Mouse (Mus musculus) liver (tissue): ENCODE measurements around the gene Farsb.
"Not testable (repeated sequence)": the region's sequence is repeated elsewhere in the genome, so short reads cannot be mapped to it uniquely, and the experiment has no call there.

Source experiments
- DNase-seq: peaks from one replicate; pipeline ENCODE4 v3.0.0-alpha.2; 2020; ENCODE audit warnings: mixed read lengths

Gene Farsb

DNA sequence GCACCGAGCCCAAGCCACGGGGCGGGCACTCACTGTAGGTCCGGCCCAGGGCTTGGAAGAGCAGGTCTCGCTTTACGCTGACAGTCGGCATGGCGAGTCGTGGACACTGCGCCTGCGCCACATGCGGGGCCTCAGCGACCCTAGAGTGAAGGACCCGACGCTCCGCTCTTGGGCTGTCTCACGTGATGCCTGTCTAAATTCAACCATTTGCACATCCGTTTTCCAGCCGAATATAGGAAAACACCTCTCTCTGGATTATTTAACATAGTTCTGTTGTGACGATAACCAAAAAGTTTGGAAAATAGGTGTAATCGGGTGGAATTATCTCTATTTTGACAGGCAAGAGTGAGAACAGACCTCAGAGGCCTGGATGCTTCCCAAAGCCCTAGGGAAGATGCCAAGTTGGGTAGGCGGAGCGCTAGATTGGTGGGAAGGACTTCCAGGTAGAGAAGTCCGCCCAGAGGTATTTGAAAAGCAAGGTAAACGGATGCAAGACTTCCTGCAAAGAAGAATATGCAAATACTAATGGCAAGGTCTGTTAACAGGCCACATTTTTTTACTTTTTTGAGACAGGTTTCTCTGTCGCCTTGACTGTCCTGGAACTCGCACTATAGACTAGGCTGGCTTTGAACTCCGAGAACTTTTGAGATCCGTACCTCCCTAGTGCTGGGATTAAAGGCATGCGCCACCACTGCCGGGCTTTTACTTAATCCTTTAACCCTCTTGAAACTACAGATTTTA lies at the start of gene Farsb:
Farsb (minus strand) TSS at position 146 of the 741 bp plus-strand sequence.
- peak; percentile 91 for DNase-seq

DNA sequence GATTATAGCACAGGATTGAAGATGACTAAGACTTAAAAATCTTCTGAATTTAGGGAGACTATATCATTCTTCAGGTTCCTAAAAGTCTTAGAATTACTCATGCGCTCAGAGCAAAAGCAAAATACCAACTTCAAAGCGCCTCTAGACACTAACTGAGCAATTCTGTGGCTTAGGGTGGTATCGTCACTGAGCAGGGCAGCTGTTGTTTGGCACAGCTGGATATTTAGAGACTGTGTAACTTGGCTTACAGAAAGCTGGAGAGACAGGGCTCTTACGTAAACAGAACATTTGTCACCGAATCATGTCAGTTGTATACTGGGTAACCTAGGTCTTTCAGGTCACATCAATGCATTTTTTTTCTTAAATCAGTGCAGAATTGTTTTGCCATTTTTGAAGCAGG lies 49.7 kb upstream of the Farsb start:
- no peak for DNase-seq

DNA sequence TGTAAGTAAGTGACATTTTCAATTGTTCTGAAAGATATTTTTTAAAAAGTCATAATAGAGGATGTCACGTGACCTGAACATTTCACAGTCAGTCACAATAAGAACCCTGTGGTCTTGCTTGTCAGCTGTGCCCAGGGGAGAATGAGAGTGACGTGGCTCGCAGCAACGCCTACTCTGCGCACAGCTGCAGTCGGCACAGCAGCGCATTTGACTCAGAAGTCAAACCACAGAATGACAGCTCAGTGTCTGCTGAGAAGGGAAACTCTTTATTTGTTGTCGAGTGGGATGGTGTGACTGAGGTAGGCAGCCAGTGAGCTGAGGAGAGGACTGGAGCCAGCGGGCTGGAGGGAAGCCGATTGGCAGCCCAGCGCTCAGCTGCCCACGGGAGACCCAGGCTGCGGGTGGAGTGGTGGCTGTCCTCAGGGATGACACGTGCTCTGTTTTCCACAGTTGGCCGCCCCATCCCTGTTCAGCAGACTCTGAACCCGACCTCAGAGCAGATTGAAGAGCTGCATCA lies 48.9 kb upstream of the Farsb start:
- DNase-seq, result peak; percentile 40

DNA sequence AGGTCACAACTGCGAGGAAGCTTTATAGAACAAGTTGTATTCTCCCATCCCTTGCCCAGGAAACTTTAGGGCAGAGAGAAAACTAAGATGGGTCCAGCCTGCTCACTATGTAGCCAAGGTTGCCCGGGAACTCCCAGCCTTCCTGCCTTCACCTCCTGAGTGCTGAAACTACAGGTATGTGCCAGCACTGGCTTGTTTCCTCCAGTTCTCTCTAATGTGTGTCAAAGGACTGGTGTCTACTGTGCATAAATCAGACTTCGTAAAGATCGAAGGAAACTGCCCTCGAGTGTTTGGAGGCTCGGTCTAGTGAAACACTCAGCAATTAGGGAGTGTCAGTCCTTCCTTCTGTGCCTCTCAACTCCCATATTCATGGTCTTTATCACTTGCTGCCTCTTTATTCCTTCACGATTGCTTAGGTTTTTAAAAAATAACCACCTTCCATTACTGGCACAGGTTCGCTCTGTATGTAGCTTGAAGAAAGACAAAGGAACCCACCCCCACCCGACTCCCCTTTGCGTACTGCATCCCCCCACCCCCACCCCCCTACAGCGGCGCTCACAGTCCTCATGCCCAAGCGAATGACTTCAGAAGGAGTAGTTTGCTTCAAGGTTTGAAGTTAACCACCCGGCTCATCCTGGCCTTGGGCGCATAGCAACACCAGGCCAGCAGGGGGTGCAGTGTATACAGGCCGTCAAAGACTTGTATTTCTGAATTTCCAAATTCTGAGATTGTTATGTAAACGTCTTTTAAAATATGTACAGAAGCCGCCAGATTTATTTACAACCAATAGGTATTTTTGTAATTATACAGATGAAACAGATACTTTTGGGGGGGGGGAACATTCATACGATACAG lies 47.8 kb upstream of the Farsb start:
- peak; percentile 67 for DNase-seq

DNA sequence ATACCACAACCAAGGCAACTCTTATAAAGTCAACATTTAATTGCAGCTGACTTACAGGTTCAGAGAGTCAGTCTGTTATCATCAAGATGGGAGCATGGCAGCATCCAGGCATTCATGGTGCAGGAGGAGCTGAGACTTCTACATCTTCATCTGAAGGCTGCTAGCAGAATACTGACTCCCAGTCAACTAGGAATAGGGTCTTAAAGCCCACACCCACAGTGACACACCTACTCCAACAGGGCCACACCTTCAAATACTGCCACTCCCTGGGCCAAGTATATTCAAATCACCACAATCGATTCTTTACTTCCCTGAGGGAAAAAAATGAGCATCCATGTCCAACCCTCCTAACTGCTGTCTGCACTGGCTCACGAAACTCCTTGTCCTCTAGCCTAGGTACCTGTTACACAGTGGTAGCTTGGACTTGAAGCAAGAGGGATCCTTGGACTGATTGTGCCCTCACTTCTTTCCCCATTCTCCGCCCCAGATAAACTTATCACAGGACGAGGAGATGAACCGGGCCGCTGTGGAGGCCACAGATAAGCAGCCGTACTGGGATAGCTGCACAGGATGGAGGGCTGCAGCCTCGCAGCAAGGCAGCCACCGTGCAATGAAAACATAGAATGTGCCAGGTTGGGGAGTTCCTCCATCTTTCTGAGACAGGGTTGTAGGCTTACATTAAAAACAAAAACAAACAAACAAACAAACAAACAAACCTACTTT lies 45.9 kb upstream of the Farsb start:
- peak; percentile 55 for DNase-seq

DNA sequence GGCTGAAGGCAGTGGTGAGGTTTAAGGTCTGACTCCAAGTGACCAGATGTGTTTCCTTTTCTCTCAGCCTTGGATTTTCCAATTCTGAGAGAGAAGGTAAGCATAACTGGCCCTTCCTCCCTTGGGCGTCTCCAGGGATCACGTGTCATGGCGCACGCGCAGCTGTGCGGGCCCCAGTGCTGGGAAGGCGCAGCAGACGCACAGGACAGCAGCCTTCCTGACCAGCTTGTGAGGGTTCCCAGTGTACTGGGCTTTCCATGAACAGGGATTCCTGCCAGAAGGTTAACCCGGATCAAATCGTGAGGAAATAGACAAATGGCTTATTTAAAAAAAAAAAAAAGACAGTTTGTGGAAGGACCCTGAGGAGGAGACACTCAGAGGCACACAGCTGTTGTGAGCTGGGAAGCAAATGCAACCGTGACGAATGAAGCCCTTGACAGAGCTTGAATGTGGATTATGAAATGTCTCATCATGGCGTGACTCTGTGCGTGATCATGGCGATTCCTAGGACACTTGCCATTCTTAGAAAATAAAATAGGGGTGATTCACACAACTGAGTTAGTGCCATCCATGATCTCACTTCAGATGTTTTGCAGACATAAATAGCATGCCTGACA lies 43.6 kb upstream of the Farsb start:
- peak; percentile 7 for DNase-seq

DNA sequence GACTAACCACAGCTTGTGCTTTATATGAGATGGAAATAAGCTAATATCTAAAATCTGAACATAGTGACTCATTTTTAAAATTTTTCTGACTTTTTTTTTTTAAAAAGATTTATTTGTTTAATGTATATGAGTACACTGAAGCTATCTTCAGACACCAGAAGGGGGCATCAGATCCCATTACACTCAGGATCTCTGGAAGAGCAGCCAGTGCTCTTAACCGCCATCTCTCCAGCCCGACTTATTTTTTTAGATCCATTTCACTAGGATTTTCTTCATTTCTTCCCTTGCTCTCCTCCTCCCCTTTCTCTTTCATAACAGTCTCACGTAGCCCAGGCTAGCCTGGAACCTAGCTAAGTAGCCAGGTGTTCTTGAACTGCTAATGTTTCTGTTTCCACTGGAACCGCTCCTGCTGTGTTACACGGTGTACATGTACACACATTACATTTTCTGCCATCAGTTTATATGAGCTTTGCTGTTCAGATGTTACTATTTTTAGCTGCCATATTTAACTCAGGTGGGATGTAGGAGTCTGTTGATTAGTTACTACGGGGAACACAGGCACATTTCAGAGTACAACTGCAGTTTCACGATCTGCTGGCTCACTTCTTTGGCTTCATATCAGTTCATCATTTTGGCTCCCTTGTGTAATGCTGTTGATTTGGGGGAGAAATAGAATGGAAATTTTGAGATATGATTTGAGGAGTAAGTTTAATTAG lies 42.0 kb upstream of the Farsb start:
- DNase-seq, result no peak

DNA sequence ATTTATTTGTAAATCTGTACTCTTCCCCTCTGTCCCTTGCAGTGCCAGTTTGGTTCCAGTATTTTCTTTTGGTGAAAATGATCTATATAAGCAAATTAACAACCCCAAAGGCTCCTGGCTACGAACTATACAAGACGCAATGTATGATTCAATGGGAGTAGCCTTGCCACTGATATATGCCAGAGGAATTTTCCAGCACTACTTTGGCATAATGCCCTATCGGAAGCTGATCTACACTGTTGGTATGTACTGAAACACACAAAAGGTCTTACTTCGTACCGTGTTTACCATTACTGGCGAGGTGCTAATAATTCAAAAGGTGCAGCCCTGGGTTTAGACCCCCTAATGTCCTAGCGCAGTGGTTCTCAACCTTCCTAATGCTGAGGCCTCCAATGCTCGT lies 40.3 kb upstream of the Farsb start:
- no peak for DNase-seq

DNA sequence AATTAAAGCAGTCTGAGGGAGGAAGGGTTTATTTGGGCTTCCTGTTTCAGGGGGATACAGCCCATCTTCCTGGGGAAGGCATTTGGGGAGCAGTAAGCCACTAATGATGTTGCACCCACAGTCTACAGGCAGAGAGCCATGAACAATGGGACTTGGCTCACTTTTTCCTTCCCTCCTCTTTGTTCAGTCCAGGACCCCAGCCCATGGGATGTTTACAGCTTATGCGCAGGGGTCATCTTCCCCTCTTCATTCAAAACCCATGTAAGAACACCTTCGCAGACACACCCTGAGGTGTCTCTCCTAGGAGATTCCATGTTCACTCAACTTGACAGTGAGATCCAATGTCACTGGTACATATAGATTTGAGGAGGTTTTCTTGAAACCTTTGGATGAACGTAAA lies 39.7 kb upstream of the Farsb start:
- no peak for DNase-seq

DNA sequence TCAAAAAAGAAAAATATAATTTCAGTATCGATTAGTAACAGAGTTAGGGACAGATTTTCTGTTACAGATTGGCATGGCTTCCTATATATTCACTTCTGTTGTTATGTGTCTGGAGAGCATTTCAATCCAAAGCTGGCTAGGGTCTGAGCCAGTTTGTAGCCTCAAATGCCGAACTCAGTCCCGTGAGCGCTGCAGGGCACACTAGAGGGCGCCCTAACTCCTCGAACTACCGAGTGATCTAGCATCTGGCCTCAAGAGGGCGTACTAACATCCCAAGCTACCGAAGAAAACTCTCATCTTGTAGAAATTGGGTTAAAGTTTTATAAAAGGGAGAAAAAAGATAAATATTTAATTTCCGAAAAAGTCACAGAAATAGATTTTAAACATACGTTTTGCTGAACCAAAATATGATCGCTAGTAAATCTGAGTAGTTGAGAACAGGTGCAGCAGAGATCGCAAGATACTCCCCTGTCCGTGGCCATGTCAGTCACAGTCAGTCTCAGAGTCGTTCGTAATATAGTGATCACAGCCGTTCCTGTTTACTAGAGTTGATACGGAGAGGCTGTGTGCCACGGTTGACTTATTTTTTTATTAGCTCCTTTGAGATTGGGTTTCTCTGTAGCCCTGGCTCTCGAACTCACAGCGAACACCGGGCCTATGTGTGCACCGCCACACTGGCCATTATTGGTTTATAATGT lies 36.6 kb upstream of the Farsb start:
- DNase-seq, result peak; percentile 60

DNA sequence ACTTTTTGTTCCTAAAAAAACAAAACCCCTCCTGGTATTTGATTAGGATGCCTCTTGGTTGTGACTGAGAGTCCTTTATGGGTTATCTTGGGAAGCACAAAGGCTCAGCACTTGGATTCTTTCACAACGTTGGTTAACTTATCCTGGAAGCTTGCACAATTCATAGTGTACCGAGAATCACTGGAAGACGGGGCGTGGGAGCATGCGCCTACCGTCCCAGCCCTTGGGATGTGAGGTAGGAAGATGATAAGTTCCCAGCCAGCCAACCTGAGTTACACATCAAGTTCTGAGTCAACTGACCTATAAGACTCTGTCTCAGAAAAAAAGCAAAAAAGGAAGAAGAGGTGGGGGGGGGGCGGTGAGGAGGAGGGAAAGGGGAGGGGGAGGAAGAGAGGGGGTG lies 30.2 kb upstream of the Farsb start:
- DNase-seq, result no peak

DNA sequence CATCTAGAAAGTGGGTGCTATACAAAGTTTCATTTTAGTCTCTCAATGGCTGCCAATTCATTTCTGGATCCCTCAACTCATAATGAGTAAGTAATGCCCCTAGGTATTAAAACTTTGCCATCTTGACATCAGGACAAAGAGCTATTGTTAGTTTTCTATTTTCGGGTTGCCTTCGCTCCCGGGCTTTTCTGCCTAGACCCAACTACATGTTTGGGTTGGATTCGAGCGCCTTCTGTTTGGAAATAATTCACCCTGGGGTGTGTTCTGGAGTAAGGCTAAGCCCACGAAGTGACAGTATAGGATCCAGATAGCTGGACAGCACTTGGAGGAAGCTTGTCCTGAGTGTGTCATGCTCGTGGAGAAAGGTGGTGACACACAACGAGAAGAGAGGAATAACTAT lies 24.1 kb upstream of the Farsb start:
- DNase-seq, result no peak

DNA sequence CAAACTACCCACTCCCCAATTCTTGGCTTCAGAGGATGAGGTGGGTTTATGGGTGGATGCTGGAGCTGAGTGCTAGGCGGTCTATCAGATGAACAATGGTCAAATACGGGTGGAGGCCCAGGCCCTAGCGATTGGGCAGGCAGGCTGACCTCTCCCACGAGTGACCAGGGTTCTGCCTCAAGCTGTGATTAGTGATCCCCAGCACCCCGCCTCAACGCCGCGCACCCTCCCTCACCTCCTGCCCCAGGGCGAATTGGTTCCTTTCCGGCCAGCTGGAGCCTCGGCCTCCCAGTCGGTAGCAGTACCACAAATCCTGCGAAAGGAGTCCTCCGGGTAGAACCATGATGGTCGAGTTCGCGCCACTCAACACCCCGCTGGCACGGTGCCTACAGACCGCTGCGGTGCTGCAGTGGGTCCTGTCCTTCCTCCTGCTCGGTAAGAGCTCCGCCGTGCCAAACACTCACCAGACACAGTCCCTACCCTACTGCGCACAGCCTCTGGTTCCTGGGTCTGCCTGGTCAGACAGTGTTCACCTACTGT lies 23.0 kb upstream of the Farsb start, which contains the start of gene BC035947:
BC035947 (minus strand) TSS at position 538 of the 540 bp plus-strand sequence.
- DNase-seq, result peak; percentile 7

DNA sequence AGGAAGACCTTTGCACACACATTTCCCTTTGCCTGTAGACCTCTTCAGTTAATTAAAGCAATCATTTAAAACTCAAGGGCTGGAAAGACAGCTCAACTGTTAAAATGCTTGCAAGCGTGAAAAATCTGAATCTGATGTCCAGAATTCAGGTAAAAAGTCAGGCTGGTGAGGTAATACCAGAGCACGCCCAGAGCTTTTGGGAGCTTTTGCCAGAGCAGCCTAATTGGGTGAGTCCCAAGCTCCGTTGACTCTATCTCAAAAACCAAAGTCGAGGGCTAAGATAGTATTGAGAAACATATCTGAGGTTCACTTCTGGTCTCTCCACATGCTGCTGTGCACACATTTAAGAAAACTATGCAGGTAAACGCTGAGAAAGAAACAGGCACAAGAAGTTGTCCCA lies 22.2 kb upstream of the Farsb start, which contains the start of gene Mogat1:
Mogat1 (plus strand) TSS at position 130 of the 400 bp plus-strand sequence.
- no peak for DNase-seq

DNA sequence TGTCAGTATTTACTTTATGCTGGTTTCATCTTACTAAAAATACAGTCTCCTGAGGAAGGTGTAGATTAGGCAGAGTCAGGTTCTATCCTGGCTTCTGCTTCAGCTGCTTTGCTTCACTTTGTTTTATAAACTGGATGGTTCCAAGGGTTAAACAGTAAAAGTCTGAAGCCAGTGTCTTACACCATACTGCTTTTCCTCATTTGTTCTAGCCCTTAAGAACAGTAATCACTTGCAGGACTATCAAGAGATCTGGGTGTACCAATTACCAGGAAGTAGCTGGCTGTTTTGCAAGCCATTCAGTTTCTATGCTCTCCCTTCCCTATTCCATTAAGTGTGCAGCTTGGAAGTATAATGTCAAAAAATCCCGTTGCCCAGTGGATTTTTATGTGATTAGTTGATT lies 18.4 kb upstream of the Farsb start:
- no peak for DNase-seq

DNA sequence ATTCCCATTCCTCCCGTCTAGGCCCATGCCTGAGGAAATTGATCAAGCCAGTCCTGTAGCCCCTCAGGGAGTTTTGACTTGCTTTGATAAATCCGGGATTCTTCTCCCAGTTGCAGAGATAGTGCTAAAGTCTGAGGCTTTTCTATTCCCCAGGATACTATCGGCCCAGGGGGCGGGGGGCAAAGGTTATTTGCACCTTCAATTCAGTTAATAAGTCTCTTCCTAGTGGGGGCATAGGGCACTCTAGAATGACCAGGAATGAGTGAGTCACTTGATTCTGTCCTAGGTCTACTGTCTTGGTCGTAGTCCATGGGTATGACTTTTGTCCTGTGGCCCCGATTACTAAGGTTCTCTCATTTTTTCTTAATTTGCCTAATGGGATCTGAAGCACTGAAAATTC lies 13.8 kb upstream of the Farsb start:
- DNase-seq, result no peak

DNA sequence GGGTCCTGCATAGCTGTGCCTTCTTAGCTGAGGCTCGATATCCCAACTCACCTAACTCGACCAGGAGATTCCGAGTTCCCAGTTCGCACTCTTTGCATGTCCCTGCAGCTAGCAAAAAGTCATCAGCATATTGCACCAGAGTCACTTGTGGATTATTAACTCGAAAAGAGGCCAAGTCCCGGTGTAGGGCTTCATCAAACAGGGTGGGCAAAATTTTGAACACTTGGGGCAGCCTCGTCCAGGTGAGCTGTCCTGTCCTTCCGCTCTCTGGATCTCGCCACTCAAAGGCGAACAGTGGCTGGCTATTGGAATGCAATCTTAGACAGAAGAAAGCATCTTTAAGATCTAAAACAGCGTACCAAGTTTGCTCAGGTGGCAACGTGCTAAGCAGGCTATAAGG lies 13.2 kb upstream of the Farsb start:
- not testable (repeated sequence) for DNase-seq

DNA sequence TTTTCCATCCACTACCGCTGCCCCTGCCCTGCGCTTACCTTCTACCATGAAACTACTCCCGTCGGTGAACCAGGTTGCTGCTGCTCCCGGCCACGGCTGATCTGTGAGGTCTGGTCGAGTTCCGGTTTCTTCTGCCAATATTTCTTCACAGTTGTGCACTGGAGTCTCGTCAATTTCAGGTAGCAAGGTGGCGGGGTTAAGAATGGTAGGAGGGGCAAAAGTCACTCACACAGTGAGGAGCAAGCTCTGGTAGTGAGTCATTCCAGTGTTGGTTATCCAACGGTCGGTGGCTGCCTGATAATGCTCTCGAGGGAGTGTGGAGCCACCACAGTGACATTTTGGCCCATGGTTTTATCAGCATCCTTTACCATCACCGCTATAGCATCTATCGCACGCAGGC lies 12.3 kb upstream of the Farsb start:
- no peak for DNase-seq

DNA sequence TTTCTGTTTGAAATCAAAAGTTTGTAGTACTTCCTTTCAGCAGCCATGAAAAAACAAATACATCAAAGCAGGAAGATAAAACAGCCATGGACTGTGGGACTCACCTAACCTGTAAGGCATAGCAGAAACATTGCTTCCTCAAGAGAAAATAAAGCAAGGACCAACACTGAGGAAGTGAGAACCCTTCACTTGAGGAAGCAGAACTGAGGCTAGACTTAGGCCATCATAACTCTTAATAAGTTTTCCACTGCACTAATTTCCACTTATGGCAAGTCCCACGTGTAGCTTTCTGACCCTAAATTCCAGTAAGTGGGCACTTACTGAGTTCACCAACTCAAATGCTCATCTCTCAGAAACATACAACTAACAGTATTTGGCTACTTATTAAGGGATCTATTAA lies 1.4 kb upstream of the Farsb start:
- DNase-seq, result no peak

DNA sequence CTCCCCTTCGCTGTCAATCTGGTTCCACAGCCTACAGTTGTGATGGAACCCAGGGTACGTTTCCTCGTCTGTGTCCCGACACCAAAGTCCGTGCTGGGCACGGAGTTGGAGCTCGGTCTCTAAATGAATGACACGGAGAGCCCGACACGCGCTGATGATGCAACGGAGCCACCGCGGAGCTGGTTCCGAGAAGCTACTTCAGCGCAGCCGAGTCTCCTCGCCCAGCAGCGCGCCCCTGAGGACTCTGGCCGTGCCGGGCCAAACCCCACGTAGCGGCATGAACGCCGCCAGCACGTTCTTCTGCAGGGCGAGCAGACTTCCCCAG lies 308 bp downstream of the Farsb start:
- DNase-seq, result no peak

DNA sequence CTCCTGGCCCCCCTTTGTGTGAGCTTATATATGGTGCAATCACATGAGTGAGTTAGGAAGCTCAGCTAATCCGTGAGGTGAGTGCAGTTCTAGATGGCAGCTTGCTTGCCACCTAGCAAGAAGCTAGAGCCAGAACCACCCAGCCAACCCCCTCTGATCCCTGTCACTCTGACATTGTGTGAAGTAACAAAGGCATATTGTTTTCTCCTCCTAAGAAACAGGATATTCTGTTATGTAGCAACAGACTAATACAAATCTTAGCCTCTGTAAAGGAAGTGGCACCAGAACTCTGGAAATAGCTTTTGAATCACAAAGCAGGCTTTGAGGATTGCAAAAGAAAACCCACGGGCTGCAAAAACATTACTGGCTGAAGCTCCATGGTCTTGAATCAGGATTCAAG lies 4.3 kb downstream of the Farsb start:
- no peak for DNase-seq
